Mouse (Mus musculus): Measurements from ENCODE around the gene Afap1l2.

DNA sequence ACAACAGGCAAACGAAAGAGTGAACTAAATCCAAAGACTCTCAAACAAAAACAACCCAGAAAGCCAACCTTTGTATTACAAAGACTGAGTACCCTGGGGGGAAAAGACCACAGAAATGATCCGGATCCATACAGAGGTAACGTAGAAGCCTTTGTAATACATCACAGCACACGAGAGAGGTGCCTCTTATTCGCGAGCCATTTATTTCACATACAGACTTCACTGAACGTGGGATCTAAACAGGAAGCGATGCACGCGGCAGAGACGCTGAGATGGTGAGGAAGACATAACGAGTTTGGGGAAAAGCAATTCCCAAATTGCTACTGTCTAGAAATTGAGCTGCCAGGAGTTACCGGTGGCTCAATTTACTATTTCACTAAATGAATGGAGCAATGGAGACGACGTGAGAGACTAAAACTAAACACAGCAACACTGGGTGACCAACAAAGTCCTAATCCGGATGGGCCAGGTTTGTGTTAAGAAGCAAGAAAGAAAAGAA, 41.6 kb upstream of the Afap1l2 start:
- TF ChIP-seq POLR2A (IDR thresholded peaks at IDR 0.05; ENCODE audit: insufficient read length, low read depth) (no peak), USF1 (IDR thresholded peaks at IDR 0.05; ENCODE audit: low read depth) (no peak), MAX (IDR thresholded peaks at IDR 0.05; ENCODE audit: low read depth) (no peak), POLR2AphosphoS2 (IDR thresholded peaks at IDR 0.05; ENCODE audit: insufficient read length, low read depth) (no peak), E2F4 (IDR thresholded peaks at IDR 0.05; ENCODE audit: insufficient read depth) (no peak), TCF3 (IDR thresholded peaks at IDR 0.05; ENCODE audit: insufficient read length, low read depth) (no peak), MYOD1 (IDR thresholded peaks at IDR 0.05; ENCODE audit: control insufficient read depth in 1 of 3, insufficient read length in 2 of 3, low read depth in 2 of 3) (no peak), CEBPB (IDR thresholded peaks at IDR 0.05; ENCODE audit: insufficient read depth, poor library complexity, severe bottlenecking) (no peak), TCF12 (IDR thresholded peaks at IDR 0.05; ENCODE audit: insufficient read depth, poor library complexity, severe bottlenecking) (no peak), MYOG (IDR thresholded peaks at IDR 0.05; ENCODE audit: control insufficient read depth in 1 of 3, insufficient read depth in 1 of 3, insufficient read length in 2 of 3, low read depth in 2 of 3) (no peak)
